Mouse (Mus musculus) hematopoietic stem cell, adult 5-6 weeks (primary cell): ENCODE data around the gene Lhpp. TPM values are rescaled to one million over a fixed set of nuclear protein-coding genes. Genes with fewer than 3 reads are reported as not detected.

Experiments
- ATAC-seq, 2 experiments: fragments of 125-278 bp in 1 of 2; replicated peaks in 1 of 2; 2 replicates each; pipeline ENCODE4 v1.8.0; 2016 to 2017; ENCODE audit warnings: inconsistent platforms in 2 of 2, mild to moderate bottlenecking in 2 of 2, moderate number of reproducible peaks in 2 of 2, low read depth in 1 of 2, moderate TSS enrichment in 1 of 2; ENCODE audit not compliant: low FRiP score in 2 of 2, poor library complexity in 2 of 2, severe bottlenecking in 2 of 2, insufficient read depth in 1 of 2, low TSS enrichment in 1 of 2
- total RNA-seq: library from RNA; stranded (forward); fragments of 172-1452, 232-1000 nt; gene quantifications from 2 replicates; pipeline ENCODE4 v1.2.3, GENCODE M21; 2017

Lhpp gene
- total RNA-seq, 1 experiment from 2014 or later: 7.9 TPM

- ATAC-seq: no peak
Observed at GRCm38 (mm10) chr7:132595787-132596186, 14.7 kb upstream of the Lhpp start.

- ATAC-seq: peak in 1 of 2 experiments; percentile 19; a peak in 1 of 4 replicates
Observed at GRCm38 (mm10) chr7:132596557-132597250, 13.7 kb upstream of the Lhpp start.

- peak in 1 of 2 experiments; percentile 43; a peak in 1 of 4 replicates for ATAC-seq
Observed at GRCm38 (mm10) chr7:132597251-132598041, 13.0 kb upstream of the Lhpp start.

- ATAC-seq: no peak; a peak in 1 of 4 replicates
Observed at GRCm38 (mm10) chr7:132599071-132599975, 11.1 kb upstream of the Lhpp start, which contains the start of gene Nkx1-2. TSS of gene Nkx1-2 (minus strand) at chr7:132599637.

- ATAC-seq: 0 out of 4 replicates have a peak, but pooled peaks have one; percentile 12 to 18
Observed at GRCm38 (mm10) chr7:132600026-132600425, 10.4 kb upstream of the Lhpp start.

GRCm38 (mm10) chr7:132600926-132601325, 9.5 kb upstream of the Lhpp start:
- no peak for ATAC-seq

GRCm38 (mm10) chr7:132604720-132605119, 5.7 kb upstream of the Lhpp start:
- ATAC-seq: no peak

- ATAC-seq: no peak
Observed at GRCm38 (mm10) chr7:132605689-132606088, 4.7 kb upstream of the Lhpp start.

- ATAC-seq: no peak
Observed at GRCm38 (mm10) chr7:132608316-132609020, 2.0 kb upstream of the Lhpp start.

- no peak for ATAC-seq
Observed at GRCm38 (mm10) chr7:132611530-132611929, 1.1 kb downstream of the Lhpp start.

- no peak for ATAC-seq
Observed at GRCm38 (mm10) chr7:132615346-132615745, 4.9 kb downstream of the Lhpp start.

GRCm38 (mm10) chr7:132616391-132616790, 6.0 kb downstream of the Lhpp start:
- ATAC-seq: no peak

GRCm38 (mm10) chr7:132617021-132617564, 6.7 kb downstream of the Lhpp start:
- ATAC-seq: no peak

- no peak for ATAC-seq
Observed at GRCm38 (mm10) chr7:132619549-132619948, 9.1 kb downstream of the Lhpp start.

- ATAC-seq: peak in 1 of 2 experiments; percentile 7; a peak in 1 of 4 replicates
Observed at GRCm38 (mm10) chr7:132619975-132620918, 9.8 kb downstream of the Lhpp start.

- ATAC-seq: no peak
Observed at GRCm38 (mm10) chr7:132624161-132624560, 13.7 kb downstream of the Lhpp start.
